20 mouse cellular contexts compared by ENCODE assay signal in the genomic region with DNA sequence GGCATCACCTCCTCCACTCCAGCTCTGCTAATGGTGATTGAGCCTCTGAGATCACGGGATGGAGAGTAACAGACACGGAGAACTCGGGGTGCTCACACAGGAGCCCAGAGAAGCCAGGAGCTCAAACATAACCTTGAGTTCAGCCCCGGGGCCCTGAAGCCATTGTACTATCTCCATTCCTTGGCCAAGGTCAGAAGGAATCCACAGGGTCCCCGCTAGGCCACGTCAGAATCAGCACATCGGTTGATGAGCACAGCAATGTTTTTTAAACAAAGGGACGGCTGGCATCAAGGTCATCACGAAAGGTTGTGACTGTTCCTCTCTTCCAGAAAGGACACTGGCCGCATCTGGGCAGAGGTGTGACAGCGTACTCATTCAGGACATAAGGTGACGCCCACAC. TPM values are rescaled to one million over a fixed set of nuclear protein-coding genes. Genes with fewer than 3 reads are reported as not detected.
DNase-seq lines count a peak whose midpoint lies in the region.
"Had no signal": no experiment of that assay in that cellular context is flagged by ENCODE, and none has a peak within 500 bp of the region (broad histone marks: within the 10 kb centered on the region; RNA-seq: fewer than 3 reads in every experiment).

No protein-coding gene starts in this region.

- H3K36me3 ChIP-seq in heart, embryonic 10.5 days: no peaks in the 10 kb centered on the region; the same call in 1 of the 2 replicates
- H3K36me3 ChIP-seq: embryonic facial prominence, embryonic 10.5 days; embryonic facial prominence, embryonic 13.5 days; forebrain, embryonic 12.5 days; forebrain, embryonic 15.5 days; hindbrain, embryonic 12.5 days; hindbrain, embryonic 15.5 days had no signal

- peak overlapping the region; percentile 22; the same call in 1 of the 2 replicates for H3K27ac ChIP-seq in heart, embryonic 10.5 days
- H3K27ac ChIP-seq: embryonic facial prominence, embryonic 10.5 days; embryonic facial prominence, embryonic 13.5 days; forebrain, embryonic 12.5 days; forebrain, embryonic 15.5 days; hindbrain, embryonic 12.5 days; hindbrain, embryonic 15.5 days had no signal

- no peaks in the 10 kb centered on the region for H3K27me3 ChIP-seq in heart, embryonic 10.5 days (ENCODE audit: insufficient read depth, poor library complexity, severe bottlenecking)
- H3K27me3 ChIP-seq: embryonic facial prominence, embryonic 13.5 days; forebrain, embryonic 12.5 days; forebrain, embryonic 15.5 days; hindbrain, embryonic 12.5 days; hindbrain, embryonic 15.5 days had no signal

- 0 out of 2 replicates have a peak, but pooled peaks cover 5% of the 10 kb centered on the region for H3K4me1 ChIP-seq in heart, embryonic 10.5 days
- H3K4me1 ChIP-seq: embryonic facial prominence, embryonic 13.5 days; forebrain, embryonic 15.5 days; hindbrain, embryonic 12.5 days; hindbrain, embryonic 15.5 days had no signal

- H3K9me3 ChIP-seq in heart, embryonic 10.5 days: no peaks in the 10 kb centered on the region
- H3K9me3 ChIP-seq: embryonic facial prominence, embryonic 10.5 days; embryonic facial prominence, embryonic 13.5 days; forebrain, embryonic 12.5 days; forebrain, embryonic 15.5 days; hindbrain, embryonic 12.5 days; hindbrain, embryonic 15.5 days had no signal

- 80% methylated on average over 12 of the region's 12 CpGs for WGBS in heart, embryonic 10.5 days

- no peak overlapping the region for H3K4me3 ChIP-seq in heart, embryonic 10.5 days
- H3K4me3 ChIP-seq: embryonic facial prominence, embryonic 10.5 days; embryonic facial prominence, embryonic 13.5 days; erythroblast, embryonic 14.5 days; forebrain, embryonic 12.5 days; forebrain, embryonic 15.5 days; hindbrain, embryonic 12.5 days; hindbrain, embryonic 15.5 days had no signal

- DNase-seq in adrenal gland, adult (ENCODE audit: inconsistent age in 2 of 2, low spot score in 1 of 2): peak; percentile 60 to 61
- no peak for DNase-seq in adrenal gland, adult 8-10 months
- no peak for DNase-seq in heart, embryonic 10.5 days (ENCODE audit: low spot score)
- no peak for DNase-seq in heart, adult 8-10 months (ENCODE audit: low spot score)
- peak; percentile 10 for DNase-seq in ovary, postnatal 36 days (ENCODE audit: low spot score)
- no peak for DNase-seq in ovary, adult 18-20 months (ENCODE audit: low spot score)
- DNase-seq: cerebellum, adult 11 months; cerebellum, adult 2 months; cerebellum, adult 9-11 months; cerebellum, postnatal 36 days; embryo, embryonic 11 days; gastrocnemius, postnatal 25 days; heart, adult 18-20 months had no signal

RNA-seq across cellular contexts. Expression of gene Msi2, which starts 27.0 kb away (rescaled TPM):
- 100 to 1,000 TPM; 158 to 319 (median 228) TPM for total RNA-seq in adrenal gland, adult 8-10 months (2022)
- 15.9 and 16.3 TPM in 2 replicates for polyA plus RNA-seq in heart, embryonic 10.5 days (2016; fragmentation: Nextera tagmentation; extraction: Ambion mirVana)
- 100 to 1,000 TPM; 206 to 216 (median 210) TPM for total RNA-seq in heart, adult 8-10 months (2022)

Comparison
In these comparisons a context has a peak if more than half of its experiments do, and no peak if none do; other contexts are left out.
1. DNase-seq: peak in adrenal gland, adult (2 of 2) and ovary, postnatal 36 days (single experiment); none in adrenal gland, adult 8-10 months (single experiment), heart, embryonic 10.5 days (single experiment), heart, adult 8-10 months (single experiment) and ovary, adult 18-20 months (single experiment).